Mouse (Mus musculus) layer of hippocampus, adult 9-11 months (tissue): ENCODE measurements around the gene Eif4g1.

Source experiments
- DNase-seq: peaks from one replicate; pipeline ENCODE4 v3.0.0; 2022

Gene Eif4g1

DNA sequence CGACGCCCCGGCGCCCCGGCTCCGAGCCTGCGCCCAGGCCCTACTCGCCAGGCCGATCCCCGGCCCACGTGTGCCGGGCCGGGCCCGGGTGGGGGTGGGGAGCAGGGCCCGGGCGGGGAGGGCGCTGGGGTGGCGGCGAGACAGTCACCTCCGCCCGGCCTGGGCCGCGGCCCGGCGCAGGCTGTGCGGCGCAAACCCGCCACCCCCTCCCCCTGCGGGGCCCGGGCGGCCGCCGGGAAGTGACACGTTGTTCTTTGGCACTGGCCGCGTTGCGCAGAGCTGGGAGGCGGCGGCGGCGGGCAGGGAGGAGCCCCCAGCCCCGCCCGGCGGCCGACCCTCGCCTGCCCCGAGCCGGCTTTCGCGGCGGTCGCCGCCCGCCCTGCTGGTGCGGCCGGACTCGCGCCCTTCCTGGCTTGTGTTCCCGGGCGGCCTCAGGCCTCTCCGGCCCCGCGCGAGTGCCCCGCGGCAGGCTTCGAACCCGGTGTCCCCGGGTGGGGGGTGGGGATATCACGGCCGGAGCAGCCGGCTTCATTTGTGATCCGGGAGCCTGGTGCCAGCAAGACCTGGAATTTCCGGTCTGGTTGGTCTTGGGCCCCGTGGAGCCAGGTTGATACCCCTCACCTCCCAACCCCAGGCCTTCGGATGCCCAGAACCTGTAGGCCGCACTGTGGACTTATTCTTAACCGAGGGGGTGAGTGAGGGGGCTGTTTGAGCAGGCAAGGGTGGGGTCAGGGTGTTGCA, 5.0 kb downstream of the Eif4g1 start:
- DNase-seq = peak; percentile 32

GRCm38 (mm10) chr16:20673706-20674303, 5.7 kb downstream of the Eif4g1 start:
- DNase-seq = no peak

- no peak for DNase-seq
Observed at GRCm38 (mm10) chr16:20675213-20675612, 7.1 kb downstream of the Eif4g1 start.

- no peak for DNase-seq
Observed at GRCm38 (mm10) chr16:20676702-20677101, 8.6 kb downstream of the Eif4g1 start.

GRCm38 (mm10) chr16:20677380-20677779, 9.3 kb downstream of the Eif4g1 start:
- no peak for DNase-seq

DNA sequence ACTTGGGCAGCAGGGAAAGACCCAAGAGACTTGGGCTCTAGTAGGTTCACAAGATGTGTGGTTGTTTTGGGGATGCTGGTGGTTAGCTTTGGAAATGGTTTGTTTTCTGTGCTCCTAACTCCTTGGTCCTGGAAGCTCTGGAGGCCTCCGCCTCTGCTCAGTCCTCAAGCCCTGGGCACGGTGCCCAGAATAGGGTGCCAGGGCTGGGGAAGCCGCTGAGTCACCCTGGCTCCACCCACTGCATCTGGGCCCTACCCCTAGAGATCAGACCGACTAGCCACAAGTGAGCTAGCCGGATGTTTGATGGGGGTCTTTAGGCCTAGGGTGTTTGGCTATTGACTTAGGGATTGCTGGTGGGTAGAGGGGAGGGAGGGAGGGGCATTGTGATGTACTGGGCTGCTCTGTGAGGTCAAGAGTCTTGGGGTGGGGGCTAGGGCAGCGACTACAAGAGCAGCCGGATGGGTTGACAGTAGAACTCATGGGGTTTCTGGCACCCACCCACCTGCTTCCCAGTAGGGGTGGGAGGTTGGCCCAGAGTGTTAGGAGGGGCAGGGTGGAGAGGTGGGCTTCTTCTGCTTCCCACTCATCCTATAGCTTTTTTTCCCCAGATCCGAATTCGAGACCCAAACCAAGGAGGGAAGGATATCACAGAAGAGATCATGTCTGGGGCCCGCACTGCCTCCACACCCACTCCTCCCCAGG, 10.0 kb downstream of the Eif4g1 start:
- DNase-seq = peak; percentile 86

- DNase-seq = no peak
Observed at GRCm38 (mm10) chr16:20690774-20691173, 22.7 kb downstream of the Eif4g1 start.

- DNase-seq = no peak
Observed at GRCm38 (mm10) chr16:20691617-20692016, 23.5 kb downstream of the Eif4g1 start.

- DNase-seq = no peak
Observed at GRCm38 (mm10) chr16:20692241-20692965, 24.3 kb downstream of the Eif4g1 start.

DNA sequence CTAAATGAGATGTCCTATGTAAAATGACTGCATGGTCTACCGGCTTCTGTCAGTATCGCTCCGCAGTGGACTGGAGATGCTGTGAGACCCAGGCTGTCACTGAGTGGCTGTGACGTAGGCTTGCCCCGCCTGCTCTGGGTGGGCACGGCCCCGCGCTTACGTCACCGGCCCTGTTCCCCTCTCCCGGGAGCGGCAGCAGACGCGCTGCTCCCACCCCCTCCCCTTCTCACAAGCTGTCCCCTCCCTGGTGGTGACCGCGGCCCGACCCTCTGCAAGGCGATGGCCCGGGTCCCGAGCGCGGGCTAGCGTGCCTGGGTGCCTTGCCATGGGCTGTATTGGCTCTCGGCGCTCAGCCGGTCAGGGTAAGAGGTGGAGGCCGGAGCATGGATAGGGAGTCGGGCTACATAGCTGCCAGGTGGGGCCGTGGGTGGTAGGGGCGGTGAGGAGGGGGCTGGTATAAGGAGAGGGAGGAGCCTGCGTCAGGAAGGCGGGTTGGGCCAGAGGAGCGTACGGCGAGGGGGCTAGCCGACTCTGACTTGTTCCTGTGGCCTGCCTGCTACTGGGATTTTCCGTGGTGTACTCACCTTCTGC, 25.1 kb downstream of the Eif4g1 start, which contains the start of gene Fam131a:
TSS of gene Fam131a (plus strand) at position 131 of the 591 bp plus-strand sequence.
- DNase-seq = peak; percentile 97

DNA sequence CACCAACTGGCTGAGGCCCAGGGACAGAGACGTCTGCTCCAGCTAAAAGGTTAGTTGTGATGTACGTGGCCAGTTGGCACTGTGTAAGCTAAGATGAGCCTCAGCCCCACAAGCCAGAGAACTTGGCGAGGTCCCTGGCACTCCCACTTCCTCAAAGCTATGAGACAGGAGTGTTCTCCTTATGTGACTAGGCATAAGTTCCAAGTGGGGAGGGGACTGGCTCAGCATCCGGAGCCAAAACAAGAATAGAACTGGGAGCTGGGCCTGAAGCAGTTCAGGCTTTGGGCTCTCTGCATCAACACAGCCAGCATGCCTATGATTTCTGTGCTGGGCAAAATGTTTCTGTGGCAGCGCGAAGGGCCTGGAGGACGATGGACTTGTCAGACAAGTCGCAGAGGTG, 26.7 kb downstream of the Eif4g1 start:
- peak; percentile 90 for DNase-seq

GRCm38 (mm10) chr16:20695622-20696323, 27.7 kb downstream of the Eif4g1 start:
- DNase-seq = peak; percentile 98

GRCm38 (mm10) chr16:20699266-20699665, 31.2 kb downstream of the Eif4g1 start:
- no peak for DNase-seq

DNA sequence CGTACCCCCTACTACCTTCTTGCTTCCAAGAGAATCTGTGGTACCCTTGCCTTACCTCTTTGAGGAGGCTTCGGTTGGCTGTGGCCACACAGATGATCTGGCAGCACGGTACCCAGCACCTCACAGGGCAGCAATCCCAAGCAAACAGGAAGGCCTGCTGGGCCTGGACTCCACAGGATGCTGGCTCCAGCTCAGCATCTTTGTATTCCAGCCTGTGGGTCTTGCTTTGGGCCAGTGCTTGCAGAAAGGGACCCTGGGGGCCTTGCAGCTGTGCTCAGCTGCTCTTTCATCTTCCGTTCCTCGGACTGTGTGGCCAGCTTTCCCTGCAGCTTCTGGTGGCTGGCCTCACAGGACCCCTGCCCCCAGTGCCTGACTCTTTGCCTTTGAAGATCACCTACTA, 31.9 kb downstream of the Eif4g1 start:
- DNase-seq = no peak

DNA sequence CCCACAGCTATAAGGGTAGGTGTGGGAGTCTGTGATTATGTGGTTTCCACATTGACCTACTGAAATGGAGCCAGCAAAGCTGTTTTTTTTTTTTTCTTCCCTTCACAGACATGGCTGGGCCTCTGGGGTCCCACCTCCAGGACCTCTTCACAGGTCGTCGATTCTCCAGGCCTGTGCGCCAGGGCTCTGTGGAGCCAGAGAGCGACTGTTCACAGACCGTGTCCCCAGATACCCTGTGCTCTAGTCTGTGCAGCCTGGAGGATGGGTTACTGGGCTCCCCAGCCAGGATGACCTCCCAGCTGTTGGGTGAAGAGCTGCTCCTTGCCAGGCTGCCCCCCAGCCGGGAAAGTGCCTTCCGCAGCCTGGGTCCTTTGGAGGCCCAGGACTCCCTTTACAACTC, 33.2 kb downstream of the Eif4g1 start:
- no peak for DNase-seq

DNA sequence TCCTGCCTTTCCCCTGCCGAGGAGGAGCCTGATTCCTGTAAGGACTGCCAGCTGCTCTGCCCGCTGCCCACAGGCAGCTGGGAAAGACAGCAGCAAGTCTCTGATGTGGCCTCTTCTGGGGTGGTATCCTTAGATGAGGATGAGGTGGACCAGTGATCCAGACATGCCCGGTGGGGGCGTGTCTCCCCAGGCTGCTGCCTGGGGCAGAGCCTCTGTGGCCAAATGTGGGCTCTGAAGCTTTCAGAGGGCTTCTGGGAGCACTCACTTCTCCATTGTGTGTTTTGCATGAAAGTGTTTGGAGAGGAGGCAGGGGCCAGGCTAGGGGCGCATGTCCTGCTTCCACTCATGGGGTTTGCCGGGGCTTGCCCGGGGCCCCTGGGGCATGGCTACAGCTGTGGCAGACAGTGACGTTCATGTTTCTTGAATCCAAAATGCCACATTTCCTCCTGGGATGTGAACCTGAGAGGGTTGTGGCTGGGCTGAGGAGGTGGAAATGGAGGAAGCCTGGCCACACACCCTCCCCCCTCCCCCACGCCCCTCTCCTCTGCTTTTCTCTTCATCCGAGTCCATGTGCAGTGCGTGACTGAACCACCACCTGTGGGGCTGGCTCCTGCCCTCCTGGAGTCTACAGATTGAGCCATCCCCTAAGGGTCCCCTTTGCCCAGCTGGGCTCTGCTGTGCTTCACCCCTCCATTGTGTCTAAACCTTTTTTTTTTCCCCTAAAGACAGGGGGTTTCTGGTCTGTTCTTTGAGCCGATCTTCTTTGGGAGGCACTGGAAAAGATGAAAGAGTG, 33.8 kb downstream of the Eif4g1 start:
- DNase-seq = no peak

- no peak for DNase-seq
Observed at GRCm38 (mm10) chr16:20702522-20702893, 34.4 kb downstream of the Eif4g1 start.

- no peak for DNase-seq
Observed at GRCm38 (mm10) chr16:20703071-20703470, 35.0 kb downstream of the Eif4g1 start.

DNA sequence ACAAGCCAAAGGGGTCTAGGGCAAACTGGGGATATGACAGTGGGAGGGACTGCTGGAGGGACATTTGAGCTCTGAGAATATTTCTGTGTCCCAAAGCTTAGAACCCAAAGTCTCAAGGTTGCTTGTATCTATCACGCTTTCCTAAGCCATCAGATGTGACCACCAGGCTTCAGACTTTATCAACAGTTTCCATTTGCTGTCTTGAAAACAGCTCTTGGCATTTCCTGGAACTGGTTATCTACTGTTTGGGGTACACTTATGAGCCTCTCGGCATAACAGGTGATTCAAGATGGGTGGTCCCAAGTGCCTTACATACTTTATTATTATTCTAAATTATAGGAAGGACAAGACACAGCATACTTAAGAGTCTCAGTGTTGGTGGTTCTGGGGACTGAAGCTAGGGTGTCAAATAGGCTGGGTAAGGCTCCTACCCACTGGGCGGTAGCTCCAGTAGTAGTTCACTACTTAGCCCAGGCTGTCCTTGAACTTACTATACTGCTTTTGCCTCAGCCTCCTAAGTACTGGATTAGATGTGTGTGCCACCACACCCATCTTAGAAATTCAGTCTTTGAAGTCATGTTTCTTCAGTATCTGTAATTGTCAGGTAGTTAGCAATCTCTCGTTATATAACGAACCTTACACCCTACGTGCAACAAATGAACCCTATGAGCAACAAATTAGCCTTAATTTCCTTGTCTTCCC, 35.7 kb downstream of the Eif4g1 start:
- no peak for DNase-seq

DNA sequence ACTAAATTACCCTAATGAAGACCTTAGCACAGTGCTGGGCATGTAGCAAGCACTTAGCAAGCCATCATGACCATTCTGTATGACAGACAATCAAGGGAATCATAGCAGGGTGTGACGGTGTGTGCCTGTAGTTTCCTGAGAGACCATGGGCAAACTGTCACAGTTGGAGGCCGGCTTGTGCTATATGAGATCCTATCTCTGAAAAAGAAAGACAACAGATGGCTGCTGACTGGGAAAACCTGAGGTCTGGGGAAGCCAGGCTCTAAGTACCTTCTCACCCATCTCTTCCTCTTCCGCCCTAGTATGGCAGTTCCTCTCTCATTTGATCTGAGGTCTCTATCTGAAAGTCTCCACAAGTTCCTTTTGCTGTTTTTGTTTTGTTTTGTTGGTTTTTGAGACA, 37.7 kb downstream of the Eif4g1 start:
- DNase-seq = no peak
